Mouse (Mus musculus): ENCODE data around the gene Foxr1.

DNA sequence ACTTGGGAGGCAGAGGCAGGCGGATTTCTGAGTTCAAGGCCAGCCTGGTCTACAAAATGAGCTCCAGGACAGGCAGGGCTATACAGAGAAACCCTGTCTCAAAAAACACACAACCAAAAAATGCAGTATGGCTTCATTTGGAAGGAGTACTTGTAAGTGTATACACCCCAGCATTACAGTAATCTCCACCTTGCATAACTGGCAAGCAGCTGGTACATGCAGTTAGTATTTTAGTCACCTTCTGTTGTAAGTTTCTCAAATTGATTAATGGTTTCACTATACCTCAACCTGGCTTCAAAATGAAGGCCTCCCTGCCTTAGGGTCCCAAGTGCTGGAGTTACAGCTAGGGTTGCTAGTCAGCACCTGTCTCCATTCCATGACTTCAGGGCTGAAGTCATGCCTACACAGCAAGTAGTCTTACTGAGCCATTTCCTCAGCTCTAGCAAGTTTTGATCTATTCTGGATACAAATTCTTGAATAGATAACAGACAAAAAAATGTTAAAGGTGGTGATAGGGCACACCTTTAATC, 29.3 kb downstream of the Foxr1 start:
- TF ChIP-seq ZNF384 (IDR thresholded peaks at IDR 0.05; ENCODE audit: low read depth, low read length) = no peak
- TF ChIP-seq HCFC1 (IDR thresholded peaks at IDR 0.05; ENCODE audit: borderline replicate concordance, insufficient read depth, low read length) = no peak
- peak; percentile 60; the same call in 1 of the 2 replicates for TF ChIP-seq CHD2 (IDR thresholded peaks at IDR 0.05; ENCODE audit: low read depth, low read length)
- TF ChIP-seq ZC3H11A (IDR thresholded peaks at IDR 0.05; ENCODE audit: borderline replicate concordance, low read depth, low read length) = no peak
